Mouse (Mus musculus) midbrain, embryonic 14.5 days (tissue): ENCODE results near the gene Ccdc14. TPM values are rescaled to one million over a fixed set of nuclear protein-coding genes. Genes with fewer than 3 reads are reported as not detected.

Experiments
- polyA plus RNA-seq: library from polyadenylated mRNA; unstranded; fragments of >200 nt; fragmentation: Nextera tagmentation; extraction: Ambion mirVana; gene quantifications from 2 replicates; pipeline ENCODE4 v1.2.1, GENCODE M21; 2014

Ccdc14 gene
- polyA plus RNA-seq, 1 experiment from 2014 or later: 4.8 TPM

Other genes with a start within 250 kb of the Ccdc14 start
- gene Kalrn, start 117.1 kb upstream of the Ccdc14 start, polyA plus RNA-seq: 40.1 and 44.6 TPM in 2 replicates
- not detected in 2 replicates for gene Ropn1, start 40.7 kb upstream of the Ccdc14 start, polyA plus RNA-seq
- 2.8 and 4.9 TPM in 2 replicates for gene Mylk, start 54.6 kb downstream of the Ccdc14 start, polyA plus RNA-seq